In the genomic region with DNA sequence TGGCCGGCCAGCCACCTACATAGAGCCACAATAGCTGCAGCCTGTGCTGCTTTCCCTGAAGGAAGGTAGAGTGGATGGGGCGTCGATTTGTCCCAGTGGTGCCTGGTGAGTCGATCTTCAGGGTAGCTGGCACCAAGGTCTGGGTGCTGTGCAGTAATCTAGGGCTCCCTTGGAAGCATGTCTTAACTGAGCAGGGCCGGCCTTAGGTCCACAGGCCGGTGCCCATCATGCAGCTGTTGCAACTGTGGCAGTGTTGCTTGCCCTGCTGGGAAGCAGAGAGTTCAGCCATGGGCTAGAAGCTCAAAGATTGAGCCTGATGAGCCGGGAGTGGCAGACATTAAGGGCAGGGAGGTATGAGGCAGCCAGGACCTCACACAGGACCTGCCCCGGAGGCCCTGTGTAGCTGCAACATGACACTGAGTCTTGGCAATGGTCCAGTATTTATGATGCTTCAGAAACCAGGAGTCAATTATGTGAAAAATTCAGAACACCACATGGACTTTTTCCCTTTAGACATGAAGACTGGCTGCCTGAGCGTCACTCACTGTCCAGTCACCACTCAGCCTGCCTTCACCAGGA, we compare ENCODE assay signal across 16 mouse cellular contexts.
DNase-seq lines count a peak whose midpoint lies in the region; ATAC-seq and TF ChIP-seq lines count a peak whose summit lies in the region.
"Had no signal": no experiment of that assay in that cellular context is flagged by ENCODE, and none has a peak within 500 bp of the region (broad histone marks: within the 10 kb centered on the region; RNA-seq: fewer than 3 reads in every experiment).

No protein-coding gene starts in this region.

- no peak for TF ChIP-seq POLR2A in lung, adult 2 months (IDR thresholded peaks at IDR 0.05; ENCODE audit: borderline replicate concordance, extremely low read depth, low read depth, low read length)

- 67% methylated on average over 9 of the region's 9 CpGs for WGBS in lung, embryonic 16.5 days
- 69% methylated on average over 9 of the region's 9 CpGs for WGBS in lung, adult 2 months
- WGBS in embryonic facial prominence, embryonic 14.5 days, result 55% methylated on average over 9 of the region's 9 CpGs
- WGBS in limb, embryonic 12.5 days, result 74% methylated on average over 9 of the region's 9 CpGs
- 80% methylated on average over 9 of the region's 9 CpGs for WGBS in liver, embryonic 11.5 days

- no peak for TF ChIP-seq CTCF in lung, adult 2 months (IDR thresholded peaks at IDR 0.05; ENCODE audit: insufficient read depth, low read length)

- no peaks in the 10 kb centered on the region for H3K9me3 ChIP-seq in lung, embryonic 16.5 days (ENCODE audit: control insufficient read depth, low read length)
- H3K9me3 ChIP-seq in embryonic facial prominence, embryonic 14.5 days (ENCODE audit: control insufficient read depth, low read length), result no peaks in the 10 kb centered on the region
- no peaks in the 10 kb centered on the region for H3K9me3 ChIP-seq in limb, embryonic 12.5 days
- no peaks in the 10 kb centered on the region for H3K9me3 ChIP-seq in liver, embryonic 11.5 days (ENCODE audit: control insufficient read depth, low read length)
- H3K9me3 ChIP-seq: heart, embryonic 13.5 days; megakaryocyte, embryonic 14.5 days had no signal

- no peak overlapping the region for H3K9ac ChIP-seq in lung, embryonic 16.5 days (ENCODE audit: low read length)
- no peak overlapping the region for H3K9ac ChIP-seq in embryonic facial prominence, embryonic 14.5 days (ENCODE audit: low read depth, low read length)
- no peak overlapping the region for H3K9ac ChIP-seq in limb, embryonic 12.5 days (replicated peaks)
- no peak overlapping the region for H3K9ac ChIP-seq in liver, embryonic 11.5 days (ENCODE audit: low read depth, low read length)
- H3K9ac ChIP-seq: heart, embryonic 13.5 days; liver, embryonic 14.5 days had no signal

- H3K36me3 ChIP-seq in lung, embryonic 16.5 days (ENCODE audit: control insufficient read depth, insufficient read depth, low read length), result no peaks in the 10 kb centered on the region
- no peaks in the 10 kb centered on the region for H3K36me3 ChIP-seq in embryonic facial prominence, embryonic 14.5 days (ENCODE audit: control insufficient read depth, insufficient read depth, low read length)
- no peaks in the 10 kb centered on the region for H3K36me3 ChIP-seq in limb, embryonic 12.5 days
- H3K36me3 ChIP-seq in liver, embryonic 11.5 days (ENCODE audit: control insufficient read depth, insufficient read depth, low read length), result no peaks in the 10 kb centered on the region
- H3K36me3 ChIP-seq: heart, embryonic 13.5 days had no signal

- H3K27me3 ChIP-seq in lung, embryonic 16.5 days (ENCODE audit: control insufficient read depth, insufficient read depth, low read depth, low read length), result no peaks in the 10 kb centered on the region
- H3K27me3 ChIP-seq in embryonic facial prominence, embryonic 14.5 days (replicated peaks; ENCODE audit: control insufficient read depth, insufficient read depth, low read length), result no peaks in the 10 kb centered on the region
- H3K27me3 ChIP-seq in limb, embryonic 12.5 days, result no peaks in the 10 kb centered on the region
- H3K27me3 ChIP-seq in liver, embryonic 11.5 days (replicated peaks; ENCODE audit: control insufficient read depth, insufficient read depth, low read length), result no peaks in the 10 kb centered on the region
- H3K27me3 ChIP-seq: heart, embryonic 13.5 days; megakaryocyte, embryonic 14.5 days had no signal

- no peak overlapping the region for H3K4me2 ChIP-seq in lung, embryonic 16.5 days (ENCODE audit: low read depth, low read length)
- no peak overlapping the region for H3K4me2 ChIP-seq in embryonic facial prominence, embryonic 14.5 days (ENCODE audit: low read depth, low read length)
- no peak overlapping the region for H3K4me2 ChIP-seq in limb, embryonic 12.5 days
- no peak overlapping the region for H3K4me2 ChIP-seq in liver, embryonic 11.5 days
- H3K4me2 ChIP-seq: heart, embryonic 13.5 days had no signal

- peak; percentile 59 for ATAC-seq in lung, embryonic 16.5 days (ENCODE audit: low read depth)
- ATAC-seq in embryonic facial prominence, embryonic 14.5 days (ENCODE audit: low read depth), result peak; percentile 76
- ATAC-seq in limb, embryonic 12.5 days (ENCODE audit: insufficient number of reproducible peaks, insufficient read depth, low FRiP score, low TSS enrichment, low read depth), result peak; percentile 73; the same call in 1 of the 2 replicates
- ATAC-seq in megakaryocyte-erythroid progenitor cell, adult 5-6 weeks (replicated peaks; ENCODE audit: low FRiP score, low TSS enrichment, poor library complexity, severe bottlenecking), result no peak
- ATAC-seq in liver, embryonic 11.5 days (replicated peaks; ENCODE audit: low FRiP score), result no peak
- ATAC-seq: activated CD4-positive, CD25-positive, alpha-beta regulatory T cell, adult 4 months had no signal

- no peak overlapping the region for H3K4me3 ChIP-seq in lung, embryonic 16.5 days (ENCODE audit: low read length)
- no peak overlapping the region for H3K4me3 ChIP-seq in lung, adult 2 months (replicated peaks; ENCODE audit: extremely low read depth, low read depth, low read length)
- no peak overlapping the region for H3K4me3 ChIP-seq in embryonic facial prominence, embryonic 14.5 days (ENCODE audit: low read depth, low read length)
- no peak overlapping the region for H3K4me3 ChIP-seq in limb, embryonic 12.5 days (replicated peaks)
- H3K4me3 ChIP-seq in liver, embryonic 11.5 days (ENCODE audit: low read depth, low read length), result no peak overlapping the region
- H3K4me3 ChIP-seq: heart, embryonic 13.5 days had no signal

- H3K27ac ChIP-seq in lung, embryonic 16.5 days (ENCODE audit: low read length), result no peak overlapping the region
- H3K27ac ChIP-seq in embryonic facial prominence, embryonic 14.5 days (replicated peaks; ENCODE audit: low read depth, low read length), result no peak overlapping the region
- H3K27ac ChIP-seq in limb, embryonic 12.5 days, result no peak overlapping the region
- H3K27ac ChIP-seq in liver, embryonic 11.5 days (ENCODE audit: low read depth, low read length), result no peak overlapping the region
- H3K27ac ChIP-seq: heart, embryonic 13.5 days; liver, embryonic 14.5 days had no signal

- peak; percentile 21 for DNase-seq in embryo, embryonic 11 days
- no peak for DNase-seq in embryo, embryonic 10.5 days (ENCODE audit: low spot score)
- no peak for DNase-seq in lung, adult 2 months
- DNase-seq in embryonic facial prominence, embryonic 14.5 days (ENCODE audit: low spot score), result peak; percentile 74
- no peak for DNase-seq in liver, embryonic 11.5 days (ENCODE audit: low spot score)
- DNase-seq: cerebellum, adult 2 months; gastrocnemius, postnatal 36 days; kidney, postnatal 36 days; thymus, adult 18-20 months had no signal

- no peaks in the 10 kb centered on the region for H3K4me1 ChIP-seq in lung, embryonic 16.5 days (replicated peaks; ENCODE audit: control insufficient read depth, insufficient read depth, low read length)
- no peaks in the 10 kb centered on the region for H3K4me1 ChIP-seq in lung, adult 2 months (ENCODE audit: control insufficient read depth, insufficient read depth, low read length)
- peaks cover 11% of the 10 kb centered on the region; the same call in 1 of the 2 replicates for H3K4me1 ChIP-seq in embryonic facial prominence, embryonic 14.5 days (ENCODE audit: control insufficient read depth, insufficient read depth, low read length)
- H3K4me1 ChIP-seq in limb, embryonic 12.5 days (replicated peaks), result peaks cover 8% of the 10 kb centered on the region
- no peaks in the 10 kb centered on the region for H3K4me1 ChIP-seq in liver, embryonic 11.5 days (replicated peaks; ENCODE audit: control insufficient read depth, insufficient read depth, low read length)
- H3K4me1 ChIP-seq: megakaryocyte, embryonic 14.5 days had no signal

Comparison
In these comparisons a context has a peak if more than half of its experiments do, and no peak if none do; other contexts are left out.
1. DNase-seq: peak in embryo, embryonic 11 days (single experiment) and embryonic facial prominence, embryonic 14.5 days (single experiment); none in embryo, embryonic 10.5 days (single experiment), lung, adult 2 months (single experiment) and liver, embryonic 11.5 days (single experiment).
2. ATAC-seq: peak in lung, embryonic 16.5 days (single experiment), embryonic facial prominence, embryonic 14.5 days (single experiment) and limb, embryonic 12.5 days (single experiment); none in megakaryocyte-erythroid progenitor cell, adult 5-6 weeks (single experiment) and liver, embryonic 11.5 days (single experiment).